Mouse (Mus musculus) midbrain, embryonic 10.5 days (tissue): Measurements from ENCODE around the gene Hip1. TPM values are rescaled to one million over a fixed set of nuclear protein-coding genes. Genes with fewer than 3 reads are reported as not detected.

Experiments
- DNase-seq: peaks from one replicate; pipeline ENCODE4 v3.0.0-alpha.2; 2017; ENCODE audit warnings: low spot score
- H3K27ac ChIP-seq: fragments of 300-500 bp; sonication (generic); replicated peaks from 2 replicates; pipeline ENCODE4 v1.5.1; 2016; ENCODE audit warnings: mild to moderate bottlenecking
- H3K27me3 ChIP-seq: fragments of 300-500 bp; sonication (generic); 2 replicates; pipeline ENCODE4 v1.6.1; 2016; ENCODE audit warnings: low read depth, mild to moderate bottlenecking; ENCODE audit not compliant: poor library complexity, severe bottlenecking
- H3K36me3 ChIP-seq: fragments of 300-500 bp; sonication (generic); 2 replicates; pipeline ENCODE4 v1.6.1; 2016; ENCODE audit warnings: mild to moderate bottlenecking, moderate library complexity
- H3K4me1 ChIP-seq: fragments of 300-500 bp; sonication (generic); 2 replicates; pipeline ENCODE4 v1.6.1; 2016
- H3K4me3 ChIP-seq: fragments of 300-500 bp; sonication (generic); 2 replicates; pipeline ENCODE4 v1.5.1; 2016; ENCODE audit warnings: mild to moderate bottlenecking, moderate library complexity
- H3K9me3 ChIP-seq: fragments of 300-500 bp; sonication (generic); replicated peaks from 2 replicates; pipeline ENCODE4 v1.6.1; 2016; ENCODE audit warnings: mild to moderate bottlenecking
- WGBS: fragments of 180-500 bp; shearing (Covaris S2); methylation state at CpG from one replicate; pipeline ENCODE4 v1.1.7; 2016; 5-methylcytosine and 5-hydroxymethylcytosine counted together
- microRNA-seq: library from miRNA; unstranded; fragments of <30 nt; microRNA quantifications from one replicate; pipeline ENCODE4, GENCODE M21; 2017
- polyA plus RNA-seq: library from polyadenylated mRNA; unstranded; fragments of >200 nt; fragmentation: Nextera tagmentation; extraction: Ambion mirVana; gene quantifications from 2 replicates; pipeline ENCODE4 v1.2.1, GENCODE M21; 2016

Gene Hip1
- polyA plus RNA-seq, 1 experiment from 2014 or later, result 64.9 TPM

DNA sequence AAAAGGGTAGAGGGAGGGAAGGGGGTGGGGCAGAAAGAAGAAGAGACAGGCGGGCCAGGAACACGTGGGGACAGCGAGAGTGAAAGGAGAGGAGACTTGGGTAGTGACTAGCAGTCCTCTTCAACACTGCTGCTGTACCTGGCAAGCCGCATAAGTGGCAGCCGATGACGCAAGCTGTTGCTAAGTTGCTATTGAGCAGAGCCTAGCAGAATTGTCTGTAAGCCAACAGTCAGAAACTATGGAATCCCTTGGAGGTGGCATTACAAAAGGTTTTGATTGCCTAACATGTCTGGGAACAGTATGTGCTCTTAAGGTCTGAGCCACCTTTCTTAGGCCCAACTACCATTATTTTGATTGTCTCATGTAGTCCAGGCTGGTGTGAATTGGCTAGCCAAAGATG is 176.6 kb downstream of the Hip1 start:
- H3K27me3 ChIP-seq, result peaks cover 5% of the 10 kb centered on the region; the same call in 1 of the 2 replicates
- H3K36me3 ChIP-seq, result peaks cover 21% of the 10 kb centered on the region
- H3K4me1 ChIP-seq, result peaks cover 18% of the 10 kb centered on the region
- 83% methylated on average over 6 of the region's 6 CpGs for WGBS
- H3K27ac ChIP-seq, result no peak overlapping the region
- H3K9me3 ChIP-seq, result peaks cover 2% of the 10 kb centered on the region; the same call in 1 of the 2 replicates
- no peak for DNase-seq
- no peak overlapping the region for H3K4me3 ChIP-seq

DNA sequence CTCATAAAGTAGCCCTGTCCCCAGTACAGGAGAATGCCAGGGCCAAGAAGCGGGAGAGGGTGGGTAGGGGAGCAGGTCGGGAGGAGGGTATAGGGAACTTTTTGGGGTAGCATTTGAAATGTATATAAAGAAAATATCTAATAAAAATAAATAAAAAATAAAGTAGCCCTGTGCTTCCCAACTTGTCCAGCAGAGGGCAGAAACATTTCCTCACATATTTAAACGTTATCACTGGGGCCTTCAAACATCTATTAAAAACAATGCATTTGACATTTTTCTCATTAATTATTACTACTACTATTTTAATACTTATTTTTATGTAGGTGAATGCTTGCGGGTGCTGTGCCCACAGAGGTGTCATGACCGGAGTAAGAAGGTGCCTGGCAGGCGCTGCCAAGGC is 177.1 kb downstream of the Hip1 start:
- Histone ChIP-seq H3K27me3 (peaks cover 5% of the 10 kb centered on the region; the same call in 1 of the 2 replicates), H3K4me1 (peaks cover 18% of the 10 kb centered on the region), H3K27ac (no peak overlapping the region), H3K9me3 (no peaks in the 10 kb centered on the region), H3K36me3 (peaks cover 17% of the 10 kb centered on the region), H3K4me3 (no peak overlapping the region)
- DNase-seq, result no peak
- WGBS, result 57% methylated on average over 6 of the region's 6 CpGs

DNA sequence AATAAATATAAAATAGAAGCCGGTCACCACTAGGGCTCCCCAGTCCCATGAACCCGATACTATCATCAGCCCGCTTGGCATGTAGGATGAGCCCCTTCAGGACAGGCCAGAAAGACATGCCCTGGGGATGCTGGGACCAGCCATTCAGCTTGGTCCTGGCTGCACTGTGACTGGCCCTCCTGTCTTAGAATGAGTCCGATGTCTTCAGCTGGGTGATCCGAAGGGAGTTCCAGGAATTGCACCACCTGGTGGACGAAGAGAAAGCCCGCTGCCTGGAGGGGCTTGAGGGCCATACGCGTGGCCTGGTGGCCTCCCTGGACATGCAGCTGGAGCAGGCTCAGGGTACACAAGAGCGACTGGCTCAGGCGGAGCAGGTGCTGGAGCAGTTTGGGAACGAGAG is 181.4 kb downstream of the Hip1 start:
- H3K9me3 ChIP-seq, result no peaks in the 10 kb centered on the region; the same call in 1 of the 2 replicates
- no peaks in the 10 kb centered on the region for H3K36me3 ChIP-seq
- peaks cover 5% of the 10 kb centered on the region; the same call in 1 of the 2 replicates for H3K27me3 ChIP-seq
- H3K4me3 ChIP-seq, result no peak overlapping the region
- DNase-seq, result peak; percentile 69
- no peak overlapping the region for H3K27ac ChIP-seq
- no peaks in the 10 kb centered on the region; the same call in 1 of the 2 replicates for H3K4me1 ChIP-seq
- WGBS, result 29% methylated on average over 12 of the region's 12 CpGs

DNA sequence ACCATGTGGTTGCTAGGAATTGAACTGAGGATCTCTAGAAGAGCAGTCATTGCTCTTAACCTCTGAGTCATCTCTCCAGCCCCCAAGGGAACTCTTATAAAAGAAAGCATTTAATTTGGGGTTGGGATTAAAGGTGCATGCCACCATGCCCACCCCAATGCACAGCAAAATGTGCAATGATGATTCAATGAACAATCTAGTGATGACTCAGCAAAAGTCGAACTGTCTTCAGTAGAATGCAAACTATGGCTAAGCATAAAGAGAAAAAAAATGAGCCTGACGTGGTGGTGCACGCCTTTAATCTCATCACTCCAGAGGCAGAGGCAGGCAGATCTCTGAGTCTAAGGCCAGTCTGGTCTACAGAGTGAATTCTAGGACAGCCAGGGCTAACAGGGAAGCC is 182.3 kb downstream of the Hip1 start:
- Histone ChIP-seq H3K4me3 (no peak overlapping the region), H3K36me3 (no peaks in the 10 kb centered on the region), H3K9me3 (peaks cover 2% of the 10 kb centered on the region), H3K4me1 (no peaks in the 10 kb centered on the region), H3K27me3 (peaks cover 5% of the 10 kb centered on the region; the same call in 1 of the 2 replicates), H3K27ac (no peak overlapping the region)
- whole genome bisulfite sequencing, result 86% methylated on average over 3 of the region's 3 CpGs
- DNase-seq, result no peak

DNA sequence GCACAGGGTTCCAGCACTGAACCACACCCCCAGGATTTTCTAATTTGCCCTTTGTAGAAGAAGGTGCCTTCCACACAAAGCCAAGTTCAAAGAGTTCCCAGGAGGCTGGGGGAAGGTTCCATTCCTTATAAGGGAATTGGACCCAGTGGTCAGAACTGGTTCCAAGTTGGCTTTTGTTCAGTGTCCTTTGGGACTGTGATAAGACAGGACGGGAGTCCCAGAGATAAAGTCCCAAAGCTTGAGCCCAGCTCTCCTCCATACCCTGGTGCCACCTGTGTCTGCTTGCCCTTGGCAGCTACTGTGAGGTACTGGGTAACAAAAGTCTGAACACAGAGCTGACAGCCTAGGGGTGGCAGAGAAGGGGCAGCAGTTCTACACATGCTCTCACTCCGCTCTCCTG is 185.1 kb downstream of the Hip1 start:
- 94% methylated on average over 2 of the region's 2 CpGs for whole genome bisulfite sequencing
- H3K36me3 ChIP-seq, result no peaks in the 10 kb centered on the region
- no peak overlapping the region for H3K27ac ChIP-seq
- no peaks in the 10 kb centered on the region for H3K27me3 ChIP-seq
- no peak for DNase-seq
- peaks cover 4% of the 10 kb centered on the region for H3K9me3 ChIP-seq
- no peaks in the 10 kb centered on the region for H3K4me1 ChIP-seq
- no peak overlapping the region for H3K4me3 ChIP-seq

DNA sequence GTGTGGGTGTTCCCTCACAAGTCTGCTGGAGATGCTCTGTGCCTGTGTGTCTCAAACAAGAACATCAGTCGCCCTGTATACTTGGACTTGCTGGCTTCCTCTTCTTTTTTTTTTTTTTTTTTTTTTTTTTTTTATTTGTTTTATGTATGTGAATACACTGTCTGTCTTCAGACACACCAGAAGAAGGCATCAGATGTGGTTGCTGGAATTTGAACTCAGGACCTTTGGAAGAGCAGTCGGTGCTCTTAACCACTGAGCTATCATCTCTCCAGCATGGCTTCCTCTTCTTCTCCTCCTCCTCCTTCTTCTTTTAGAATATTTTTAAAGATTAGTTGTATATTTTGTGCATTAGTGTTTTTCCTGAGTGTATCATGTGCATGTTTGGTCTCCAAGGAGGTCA is 187.4 kb downstream of the Hip1 start:
- Histone ChIP-seq H3K36me3 (no peaks in the 10 kb centered on the region), H3K9me3 (peaks cover 4% of the 10 kb centered on the region), H3K27me3 (peaks cover 15% of the 10 kb centered on the region), H3K4me3 (no peak overlapping the region), H3K4me1 (no peaks in the 10 kb centered on the region; the same call in 1 of the 2 replicates), H3K27ac (no peak overlapping the region)
- WGBS, result 87% methylated on average over 2 of the region's 2 CpGs
- DNase-seq, result no peak

Small RNA genes lying within 50 kb of the gene (microRNA-seq; reads per million reads assigned to microRNA genes)
- gene Mir7033, result 5.7 reads per million, percentile 13 among the genes with 10 or more reads in this experiment

Other genes with a start within 250 kb of the Hip1 start
- gene Fkbp6, start 195.1 kb downstream of the Hip1 start, polyA plus RNA-seq, result 0.11 TPM in 1 of 2 replicates, not detected in the other
- gene Trim50, start 191.8 kb downstream of the Hip1 start, polyA plus RNA-seq, result not detected in 2 replicates
- 45.2 and 46.0 TPM in 2 replicates for gene Nsun5, start 175.2 kb downstream of the Hip1 start, polyA plus RNA-seq
- gene Pom121, start 150.6 kb downstream of the Hip1 start, polyA plus RNA-seq, result 17.4 and 17.7 TPM in 2 replicates
- gene Ccl26, start 18.4 kb upstream of the Hip1 start, polyA plus RNA-seq, result not detected in 2 replicates
- 1.0 and 1.8 TPM in 2 replicates for gene Ccl24, start 27.9 kb upstream of the Hip1 start, polyA plus RNA-seq
- 61.9 and 65.4 TPM in 2 replicates for gene Rhbdd2, start 87.5 kb upstream of the Hip1 start, polyA plus RNA-seq
- gene Por, start 124.9 kb upstream of the Hip1 start, polyA plus RNA-seq, result 114 and 145 TPM in 2 replicates
- gene Tmem120a, start 199.3 kb upstream of the Hip1 start, polyA plus RNA-seq, result 64.1 and 65.9 TPM in 2 replicates
- 0.41 TPM in 1 of 2 replicates, not detected in the other for gene Styxl1, start 233.3 kb upstream of the Hip1 start, polyA plus RNA-seq
- gene Mdh2, start 233.4 kb upstream of the Hip1 start, polyA plus RNA-seq, result 616 and 619 TPM in 2 replicates